Mouse (Mus musculus): Measurements from ENCODE around the gene Ube3b.

Gene Ube3b

DNA sequence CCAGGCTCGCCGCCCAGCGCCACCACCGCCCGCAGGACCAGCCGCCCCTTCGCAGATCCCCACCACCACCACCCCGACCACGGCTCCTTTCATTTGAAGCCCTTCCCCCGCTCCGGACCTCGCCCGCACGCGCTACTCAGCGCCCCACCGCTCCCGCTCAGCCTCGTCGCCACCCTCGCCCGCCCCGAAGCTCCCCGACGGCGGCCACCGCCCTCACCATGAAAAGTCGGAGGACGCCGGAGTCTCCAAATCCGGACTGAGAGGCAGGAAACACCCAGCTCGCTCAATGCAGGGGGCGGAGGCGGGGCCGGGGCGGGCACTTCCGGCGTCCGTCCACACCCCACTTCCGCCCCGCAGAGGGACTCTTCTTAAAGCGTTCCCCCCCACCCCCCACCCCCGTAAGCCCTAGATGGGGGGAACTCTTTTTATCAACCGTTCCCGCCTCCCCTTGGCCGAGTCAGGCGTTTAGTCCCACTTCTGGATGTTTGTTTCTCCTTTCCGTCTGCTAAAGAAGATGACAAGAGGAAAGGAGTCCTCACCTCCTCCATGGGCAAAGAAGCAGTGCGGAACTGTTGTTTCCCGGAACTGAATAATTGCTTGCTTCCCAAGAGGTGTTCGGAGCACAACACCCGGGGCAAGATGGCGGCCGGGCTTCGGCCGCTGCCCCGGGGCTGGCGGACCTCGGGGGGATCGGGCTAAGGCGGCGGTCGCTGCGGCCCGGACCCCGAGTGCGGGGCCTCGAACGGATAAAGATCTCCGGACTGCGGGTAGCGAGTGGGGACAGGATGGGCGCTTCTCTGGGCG lies at the start of gene Ube3b, which contains the start of gene Kctd10:
Gene Ube3b (plus strand): TSS at position 399 of the 804 bp plus-strand sequence.
Gene Kctd10 (minus strand): TSS at position 300 of the 804 bp plus-strand sequence.
- peak; percentile 81 to 83 for DNase-seq (ENCODE audit: low spot score in 2 of 2)

DNA sequence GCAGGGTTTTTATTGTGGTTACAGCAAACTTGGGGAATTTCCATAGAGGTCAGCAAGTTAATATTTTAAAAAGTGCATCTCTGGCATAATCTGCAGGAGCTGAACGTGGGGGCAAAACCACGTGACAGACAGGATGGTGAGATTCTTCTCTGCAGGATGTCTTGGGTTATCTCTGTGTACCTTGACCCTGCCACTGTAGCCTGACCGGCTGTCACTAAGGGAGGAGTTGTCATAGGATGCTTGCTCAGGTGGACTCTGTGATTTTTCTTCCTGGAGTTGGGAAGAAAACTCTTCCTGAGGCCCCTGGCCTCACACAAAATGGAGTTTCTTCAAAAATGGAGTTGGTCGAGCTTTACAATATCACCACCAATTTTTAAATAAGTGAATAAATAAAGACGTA lies 37.4 kb upstream of the Ube3b start:
- DNase-seq (ENCODE audit: low spot score in 2 of 2): no peak

DNA sequence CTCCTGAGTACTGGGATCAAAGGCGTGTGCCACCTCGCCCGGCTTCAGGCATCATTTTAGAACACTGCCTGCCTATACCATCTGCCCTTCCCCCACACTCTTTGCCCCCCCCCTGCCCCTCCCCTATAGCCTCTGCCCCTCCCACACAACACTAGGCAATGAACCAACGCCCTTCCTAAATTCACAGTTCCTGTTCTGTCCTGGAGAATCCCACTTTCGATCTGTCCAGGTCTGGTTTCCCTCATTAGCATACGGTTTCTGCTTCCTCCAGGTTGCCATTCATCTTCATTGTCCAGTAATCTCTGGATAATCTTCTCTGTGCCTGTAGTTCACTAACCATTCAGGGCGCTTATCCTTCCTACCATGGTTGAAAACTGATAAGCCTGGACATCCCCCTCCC lies 36.8 kb upstream of the Ube3b start:
- no peak for DNase-seq (ENCODE audit: low spot score in 2 of 2)

DNA sequence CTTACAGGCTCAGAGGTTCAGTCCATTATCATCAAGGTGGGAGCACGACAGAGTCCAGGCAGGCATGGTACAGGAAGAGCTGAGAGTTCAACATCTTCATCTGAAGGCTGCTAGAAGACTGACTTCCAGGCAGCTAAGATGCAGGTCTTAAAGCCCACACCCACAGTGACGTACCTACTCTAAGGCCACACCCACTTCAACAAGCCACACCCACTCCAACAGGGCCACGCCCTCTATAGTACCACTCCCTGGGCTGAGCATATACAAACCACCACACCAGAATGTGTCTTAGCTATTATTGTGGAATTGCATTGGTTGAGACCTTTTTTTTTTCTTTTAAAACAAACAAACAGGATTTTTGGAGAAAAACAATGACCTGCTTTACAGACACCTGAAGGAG lies 34.9 kb upstream of the Ube3b start:
- no peak for DNase-seq (ENCODE audit: low spot score in 2 of 2)

DNA sequence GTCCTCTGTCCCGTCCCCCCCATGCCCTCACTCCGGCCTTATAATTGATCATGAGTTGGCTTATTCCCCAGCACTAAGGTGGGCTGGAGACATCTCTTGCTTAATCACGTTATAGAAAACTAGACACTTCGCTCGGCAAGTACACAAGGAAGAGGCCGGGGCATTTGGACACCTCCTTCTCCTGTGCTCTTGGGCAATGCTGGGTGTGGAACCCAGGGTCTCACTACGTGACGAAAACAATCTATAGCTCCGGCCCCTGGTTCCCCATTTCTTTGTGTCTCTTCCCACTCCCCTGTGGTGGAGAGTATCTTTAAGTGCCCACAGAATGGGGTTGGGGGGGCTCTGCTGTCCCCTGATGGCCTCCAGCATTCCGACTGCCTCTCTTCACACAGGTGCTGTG lies 33.4 kb upstream of the Ube3b start:
- DNase-seq (ENCODE audit: low spot score in 2 of 2): no peak

DNA sequence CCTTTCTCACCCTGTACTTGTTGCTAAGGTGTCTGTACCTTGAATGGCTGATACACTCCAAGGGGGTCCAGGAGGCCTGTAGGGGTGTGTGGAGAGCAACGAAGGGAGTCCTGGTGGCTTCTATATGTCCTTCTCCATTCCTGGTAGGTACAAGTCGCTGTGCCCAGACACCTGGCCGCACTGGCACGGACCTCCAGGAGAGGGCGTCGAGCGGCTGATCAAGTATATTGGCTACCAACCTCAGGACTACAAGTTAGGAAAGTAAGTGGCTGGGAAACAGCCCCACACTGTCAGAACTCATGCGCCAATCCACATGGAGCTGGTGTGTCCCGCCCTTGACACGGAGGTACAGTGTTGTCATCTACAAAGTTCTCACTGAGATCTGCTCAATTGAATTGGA lies 28.9 kb upstream of the Ube3b start:
- DNase-seq (ENCODE audit: low spot score in 2 of 2): no peak

DNA sequence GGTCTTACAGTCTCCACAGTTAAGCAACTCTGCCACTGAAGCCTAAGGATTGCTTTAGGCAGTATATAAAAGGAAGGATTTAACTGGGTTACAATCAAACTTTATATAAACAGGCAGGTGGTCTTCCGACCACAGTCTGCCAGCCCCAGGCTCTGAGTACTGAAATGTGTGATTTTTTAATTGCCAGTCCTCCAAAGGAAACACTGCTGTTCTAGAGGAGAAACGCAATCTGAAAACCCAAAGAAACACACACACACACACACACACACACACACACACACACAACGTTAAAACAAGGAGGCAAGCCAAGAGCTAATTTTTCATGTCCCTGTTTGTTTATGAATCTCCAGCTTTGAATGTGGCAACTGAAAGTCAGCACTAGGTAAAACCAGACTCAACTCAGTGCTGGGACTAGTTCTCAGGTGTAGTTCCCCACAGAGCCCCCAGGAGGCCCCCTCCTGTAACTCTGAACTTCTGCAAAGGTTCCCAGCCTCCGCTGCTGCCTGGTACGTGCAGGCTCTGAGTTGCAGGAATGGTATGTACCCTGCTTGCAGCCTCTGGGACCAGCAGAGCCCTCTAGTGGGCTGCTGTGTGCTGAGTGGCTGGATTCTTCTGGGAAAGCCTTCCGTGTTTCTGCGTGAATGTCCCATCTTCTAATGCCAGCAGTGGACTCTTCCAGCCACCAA lies 24.0 kb upstream of the Ube3b start:
- peak; percentile 53 to 73 for DNase-seq (ENCODE audit: low spot score in 2 of 2)

DNA sequence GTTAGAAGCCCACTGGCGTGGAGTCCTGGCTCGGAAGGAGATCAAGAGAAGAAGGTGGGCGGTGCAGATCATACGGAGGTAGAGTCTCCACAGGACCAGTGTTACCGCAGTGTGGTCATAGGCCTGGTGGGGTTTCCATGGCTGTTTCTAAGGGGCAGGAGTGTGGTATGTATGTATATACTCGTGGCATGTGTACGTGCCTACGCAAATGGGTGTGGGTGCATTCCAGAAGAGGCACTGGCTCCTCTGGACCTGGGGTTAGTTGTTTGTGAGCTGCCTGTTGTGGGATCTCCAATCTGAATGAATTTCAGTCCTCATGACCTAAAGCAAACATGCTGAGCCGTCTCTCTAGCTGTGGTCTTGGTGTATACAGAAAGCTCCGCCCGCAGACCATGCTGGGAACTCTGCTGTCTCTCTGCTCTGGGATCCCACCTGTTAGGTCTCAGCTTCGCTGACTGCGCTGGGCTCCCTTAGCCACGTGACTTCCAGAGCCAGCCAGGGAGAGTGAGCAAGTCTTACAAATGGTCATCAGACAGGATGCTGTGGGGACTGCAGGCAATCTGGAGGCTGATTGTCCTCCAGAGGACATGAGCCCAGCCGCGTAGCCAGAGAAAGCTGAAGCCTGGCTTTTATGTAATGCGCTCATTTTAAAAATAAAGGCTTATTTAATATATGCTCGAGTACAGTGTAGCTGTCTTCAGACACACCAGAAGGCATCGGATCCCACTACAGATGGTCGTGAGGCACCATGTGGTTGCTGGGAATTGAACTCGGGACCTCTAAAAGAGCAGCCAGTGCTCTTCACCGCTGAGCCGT lies 23.3 kb upstream of the Ube3b start:
- peak; percentile 50 to 72 for DNase-seq (ENCODE audit: low spot score in 2 of 2)

DNA sequence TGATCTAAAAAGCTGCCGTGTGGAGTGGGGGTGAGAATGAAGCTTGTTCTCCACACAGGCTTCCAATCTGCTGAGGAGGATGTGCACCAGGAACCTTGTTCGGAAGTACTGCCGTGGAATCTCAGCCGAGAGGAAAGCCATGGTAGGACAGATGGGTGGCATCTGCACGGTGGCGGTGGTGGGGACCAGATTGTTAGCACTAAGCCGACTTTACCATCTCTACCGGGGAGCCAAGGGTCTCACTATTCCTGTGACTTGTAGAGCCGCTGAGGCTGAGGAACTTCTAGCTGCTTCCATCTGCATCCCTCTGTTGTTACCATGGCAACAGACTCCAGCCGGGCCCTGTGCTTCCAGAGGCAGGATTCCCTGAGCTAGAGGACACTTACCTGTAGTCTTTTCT lies 21.6 kb upstream of the Ube3b start:
- peak; percentile 51 to 65 for DNase-seq (ENCODE audit: low spot score in 2 of 2)

DNA sequence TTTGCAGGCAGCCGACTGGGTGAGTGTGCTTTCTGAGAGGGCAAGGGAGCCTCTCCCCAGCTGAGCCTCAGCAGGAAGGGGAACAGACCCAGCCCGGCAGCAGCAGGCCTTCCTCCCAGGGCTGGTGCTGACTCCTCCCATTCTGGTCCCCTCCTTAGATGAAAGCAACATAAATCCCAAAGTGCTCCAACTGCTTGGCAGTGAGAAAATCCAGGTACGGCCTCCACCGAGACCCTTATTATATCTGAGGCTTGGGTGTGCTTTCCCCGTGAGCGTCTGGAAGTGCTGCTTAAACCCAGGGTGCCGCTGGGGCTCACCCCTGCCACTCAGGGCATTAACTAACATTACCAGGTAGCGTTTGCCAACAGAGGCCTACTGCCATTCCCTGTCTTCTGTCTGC lies 20.8 kb upstream of the Ube3b start:
- DNase-seq (ENCODE audit: low spot score in 2 of 2): no peak

DNA sequence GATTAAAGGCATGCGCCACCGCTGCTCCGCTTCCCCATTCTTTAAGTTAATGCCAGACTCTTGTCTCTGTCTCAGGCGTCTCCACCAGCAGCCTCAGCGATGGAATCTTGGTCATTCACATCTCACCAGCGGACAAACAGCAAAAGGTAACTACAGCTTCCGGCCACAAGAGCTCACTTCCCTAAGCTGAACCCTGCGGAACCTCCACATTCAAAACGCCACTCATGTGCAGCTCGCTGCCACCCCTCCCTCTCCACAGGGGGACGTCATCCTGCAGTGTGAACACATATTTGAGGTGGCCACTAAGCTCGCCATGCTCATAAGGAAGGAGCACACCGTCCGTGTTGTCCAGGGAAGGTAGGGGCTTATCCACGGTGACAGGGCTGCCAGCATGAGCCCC lies 19.4 kb upstream of the Ube3b start:
- DNase-seq (ENCODE audit: low spot score in 2 of 2): no peak

DNA sequence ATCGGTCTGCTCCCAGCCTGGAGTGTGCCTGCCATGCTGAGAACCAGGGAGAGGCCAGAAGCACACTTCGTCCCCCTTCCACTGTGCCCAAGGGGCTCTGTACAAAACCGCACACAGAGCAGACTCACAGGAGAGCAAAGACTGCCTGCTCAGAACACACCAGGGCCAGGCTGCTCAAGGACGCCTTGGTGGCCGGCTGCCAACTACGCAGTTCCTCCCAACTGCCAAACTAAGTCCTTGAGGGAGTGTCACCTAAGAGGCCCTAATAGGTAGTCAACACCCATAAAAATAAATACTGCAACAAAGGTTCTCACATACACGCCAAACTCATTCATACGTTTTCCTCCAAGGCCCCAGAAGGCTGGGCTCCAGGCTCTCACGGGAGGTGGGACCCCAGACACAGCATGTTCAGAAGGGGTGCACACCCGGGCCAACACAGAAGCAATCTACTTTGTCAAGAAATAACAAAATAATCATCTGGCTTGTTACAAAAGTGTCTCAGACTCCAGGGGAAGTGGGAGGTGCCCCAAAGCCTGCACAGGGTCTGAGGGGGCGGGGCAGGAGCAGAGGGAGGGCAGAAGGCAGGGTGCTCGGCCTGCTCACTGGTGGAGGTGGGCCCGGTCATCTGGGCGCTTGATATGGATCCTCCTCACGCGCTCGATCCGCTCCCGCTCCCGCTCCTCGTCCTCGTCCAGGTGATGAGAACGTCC lies 15.2 kb upstream of the Ube3b start:
- DNase-seq (ENCODE audit: low spot score in 2 of 2): no peak

DNA sequence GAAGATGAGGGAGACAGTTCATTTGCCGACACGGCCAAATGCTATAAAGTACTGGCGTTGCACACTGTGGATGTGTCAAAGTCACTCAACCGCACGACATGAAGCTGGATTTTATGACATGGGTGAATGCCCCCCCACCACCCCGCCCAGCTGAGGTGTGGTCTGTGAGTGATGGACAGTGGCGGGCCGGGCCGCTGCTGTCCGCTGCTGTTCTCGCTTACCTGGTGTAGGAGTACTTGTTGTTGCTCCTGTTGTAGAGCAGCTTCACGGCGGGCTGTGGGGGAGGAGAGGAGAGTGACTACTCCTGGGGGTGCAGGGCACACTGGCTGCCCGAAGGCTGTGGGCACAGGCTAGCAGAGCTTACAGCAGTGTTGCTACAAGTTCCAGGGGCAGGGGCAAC lies 12.3 kb upstream of the Ube3b start:
- no peak for DNase-seq (ENCODE audit: low spot score in 2 of 2)

DNA sequence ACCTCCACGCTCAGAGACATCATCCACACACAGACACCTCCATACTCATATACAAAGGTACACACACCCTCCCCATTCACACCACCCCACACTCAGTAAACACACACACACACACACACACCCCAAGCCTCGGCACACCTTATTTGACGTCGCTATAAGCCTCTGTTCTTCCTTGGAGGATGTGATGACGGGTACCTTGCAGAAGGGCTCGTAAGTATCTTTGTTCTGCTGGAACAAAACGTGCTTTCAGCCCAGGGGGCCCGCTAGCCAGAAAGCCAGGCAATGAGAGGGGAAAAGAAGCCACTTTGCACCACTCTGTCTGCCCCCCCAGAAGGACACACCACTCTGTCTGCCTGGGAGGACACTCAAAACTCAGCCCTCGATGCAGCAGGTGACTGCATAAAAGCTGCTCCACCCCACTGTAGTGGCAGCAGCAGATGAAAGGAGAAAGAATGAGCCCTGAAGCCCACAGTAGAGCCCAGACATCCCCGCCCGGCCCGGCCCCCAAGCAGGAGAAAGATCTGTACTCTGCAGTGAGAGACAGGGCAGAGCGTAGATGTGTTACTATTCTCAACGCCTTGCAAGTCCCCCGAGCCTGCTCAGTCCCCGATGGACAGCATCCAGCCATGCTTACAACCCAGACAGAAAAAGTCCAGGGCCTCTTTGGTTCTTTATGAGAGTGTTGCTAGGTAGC lies 11.5 kb upstream of the Ube3b start:
- DNase-seq (ENCODE audit: low spot score in 2 of 2): no peak

DNA sequence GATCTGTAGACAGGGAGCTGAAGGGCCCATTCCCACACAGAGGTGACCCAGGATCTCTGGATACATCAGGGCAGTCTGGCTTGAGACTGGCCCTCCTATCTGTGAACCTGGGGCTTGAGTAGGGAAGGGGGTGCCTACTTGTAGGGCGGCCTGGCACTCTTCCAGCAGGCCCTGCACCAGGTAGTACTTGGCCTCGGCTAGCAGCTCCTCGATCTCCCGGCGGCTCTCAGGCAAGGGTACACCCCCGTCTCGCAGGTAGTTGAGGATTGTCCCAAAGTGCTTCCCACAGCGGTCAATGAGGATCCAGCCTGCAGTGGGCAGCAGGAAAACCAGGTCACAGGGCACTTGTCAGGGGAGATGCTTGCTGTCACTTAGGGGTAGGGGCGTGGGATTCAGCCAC lies 10.5 kb upstream of the Ube3b start:
- DNase-seq (ENCODE audit: low spot score in 2 of 2): no peak

DNA sequence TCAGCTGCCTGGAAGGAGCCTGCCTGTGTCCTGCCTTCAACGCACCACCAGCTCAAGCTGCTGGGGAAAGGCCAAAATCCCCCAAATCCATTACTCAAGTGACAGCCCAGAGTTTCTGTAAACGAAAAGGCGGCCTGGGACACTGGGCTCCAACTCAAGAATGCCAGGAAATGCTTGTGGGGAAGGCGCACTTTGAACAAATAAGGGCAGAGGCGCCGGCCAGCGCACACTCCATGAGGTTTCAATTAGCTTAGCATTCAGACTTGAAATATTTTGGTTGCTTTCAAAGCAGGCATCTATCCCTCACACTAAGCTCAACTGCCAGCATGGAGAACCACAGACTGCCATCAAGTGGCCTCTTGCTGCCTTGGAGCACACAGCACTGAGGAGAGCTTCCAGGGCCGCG lies 10.0 kb upstream of the Ube3b start:
- no peak for DNase-seq (ENCODE audit: low spot score in 2 of 2)

DNA sequence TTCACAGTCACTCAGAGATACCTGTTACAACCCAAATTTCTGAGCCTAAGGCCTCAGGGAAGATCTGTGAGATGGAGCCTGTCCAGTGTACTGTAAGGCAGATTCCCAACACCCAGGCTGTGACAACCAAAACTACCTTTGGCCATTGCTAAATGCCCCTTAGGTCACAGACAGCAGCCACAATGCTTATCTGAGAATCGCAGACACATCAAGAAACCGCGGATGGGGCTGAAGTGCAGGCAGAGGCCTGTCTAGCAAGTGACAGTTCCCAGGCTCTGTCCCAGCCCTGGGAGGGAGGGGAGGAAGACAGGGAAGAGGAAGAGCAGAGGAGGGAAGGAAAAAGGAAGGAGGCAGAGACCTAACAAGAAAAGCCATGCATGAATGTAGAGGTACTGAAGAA lies 9.1 kb upstream of the Ube3b start:
- no peak for DNase-seq (ENCODE audit: low spot score in 2 of 2)

DNA sequence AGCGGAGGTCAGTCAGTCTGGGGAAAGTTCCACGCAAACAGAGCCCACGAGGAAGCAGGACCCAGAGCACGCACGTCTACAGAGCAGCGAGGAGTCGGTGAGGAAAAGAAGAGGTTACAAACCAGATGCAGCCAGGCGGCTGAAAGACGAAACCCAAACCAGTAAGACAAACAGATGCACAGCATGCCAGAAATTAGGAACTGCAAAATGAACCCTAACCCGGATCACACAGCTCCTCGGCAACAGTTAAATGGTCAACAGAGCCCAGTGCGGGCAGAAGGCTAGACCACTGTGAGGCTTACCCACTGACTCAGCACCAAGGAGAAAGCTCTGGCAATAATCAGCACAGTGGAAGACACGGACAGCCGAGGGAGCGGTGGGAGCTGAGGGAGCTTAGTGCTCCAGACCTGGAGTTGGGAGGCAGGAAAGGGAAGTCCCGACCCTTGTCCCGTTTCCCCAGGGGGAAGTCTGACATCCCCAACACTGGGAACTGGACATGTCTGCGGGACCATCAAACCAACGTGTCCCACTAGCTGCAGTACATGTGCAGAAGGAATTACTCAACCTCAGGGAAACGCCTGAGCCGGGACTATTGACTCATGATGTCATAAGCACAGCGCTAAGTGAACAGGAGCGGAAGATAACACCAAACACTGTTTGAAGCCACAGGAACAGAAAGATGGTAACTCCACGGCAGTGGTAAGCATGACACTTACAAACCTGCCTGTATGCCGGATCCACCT lies 8.5 kb upstream of the Ube3b start:
- DNase-seq (ENCODE audit: low spot score in 2 of 2): no peak

DNA sequence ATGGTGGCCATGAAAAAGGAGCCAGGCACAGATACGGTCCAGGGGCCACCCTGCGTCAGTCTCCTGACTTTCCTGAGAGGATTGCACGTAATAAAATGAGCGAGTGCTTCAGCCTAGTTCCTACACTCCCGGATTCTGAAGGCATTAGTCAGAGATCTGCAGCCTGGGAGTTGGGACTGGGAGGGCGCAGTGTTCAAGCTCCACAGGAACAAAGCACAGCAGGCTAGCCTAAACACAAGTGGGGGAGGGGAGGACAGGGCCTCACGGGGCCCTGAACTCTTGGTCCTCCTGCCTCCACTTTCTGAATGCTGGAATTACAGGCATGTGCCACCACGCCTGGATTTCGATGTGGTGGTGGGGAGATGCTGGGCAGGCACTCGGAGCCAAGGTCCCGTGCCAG lies 7.8 kb upstream of the Ube3b start:
- no peak for DNase-seq (ENCODE audit: low spot score in 2 of 2)

DNA sequence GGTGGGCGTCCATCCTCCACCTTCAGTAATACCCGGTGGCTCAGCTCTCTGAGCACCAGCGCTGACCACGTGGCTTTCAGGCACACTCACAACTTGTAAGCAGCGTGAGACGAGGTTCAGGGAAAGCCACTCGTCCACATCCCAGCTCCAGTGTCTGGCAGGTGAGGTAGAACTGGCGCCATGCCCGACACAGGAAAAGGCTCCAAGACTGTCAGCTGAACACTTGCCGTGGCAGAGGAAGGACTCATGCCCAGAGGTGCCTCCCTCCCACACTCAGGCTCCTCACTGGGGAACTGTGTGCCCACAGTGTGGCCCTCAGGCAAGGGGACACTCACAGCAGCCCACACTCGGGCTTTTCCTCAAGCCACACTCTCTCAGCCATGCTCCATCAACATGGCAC lies 7.2 kb upstream of the Ube3b start:
- DNase-seq (ENCODE audit: low spot score in 2 of 2): no peak

DNA sequence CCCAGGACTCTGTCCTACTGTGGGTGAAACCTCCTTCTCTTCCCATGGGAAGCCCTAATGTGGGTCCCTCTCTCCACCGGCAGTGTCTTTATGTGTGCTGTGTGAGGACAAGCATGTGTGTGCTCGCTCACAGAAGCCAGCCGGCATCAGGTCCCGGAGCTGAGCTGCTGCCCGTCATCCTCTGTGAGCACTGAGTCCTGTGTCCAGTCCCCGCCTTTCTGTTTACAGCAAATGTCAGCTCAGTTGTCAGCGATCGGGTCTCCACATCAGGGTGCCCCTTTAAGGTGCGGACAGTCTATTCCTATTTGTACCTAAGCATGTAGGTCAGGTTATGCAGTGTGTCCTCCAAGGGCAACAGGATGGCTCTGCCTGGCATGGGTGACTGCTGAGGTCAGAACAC lies 6.8 kb upstream of the Ube3b start:
- no peak for DNase-seq (ENCODE audit: low spot score in 2 of 2)

All from frontal cortex, postnatal 36 days (tissue).